Mouse (Mus musculus) forebrain, embryonic 13.5 days (tissue): ENCODE data around the gene Gpld1. TPM values are rescaled to one million over a fixed set of nuclear protein-coding genes. Genes with fewer than 3 reads are reported as not detected.
"Not testable (repeated sequence)": the region's sequence is repeated elsewhere in the genome, so short reads cannot be mapped to it uniquely, and the experiment has no call there.

Source experiments
- ATAC-seq: fragments of 200-750 bp; cut with Nextera tagmentation; 2 replicates; pipeline ENCODE4 v1.8.0; 2017
- H3K27ac ChIP-seq: fragments of 300-500 bp; sonication (generic); 2 replicates; pipeline ENCODE4 v1.5.1; 2015; ENCODE audit warnings: inconsistent platforms, mild to moderate bottlenecking, moderate library complexity
- H3K27me3 ChIP-seq: fragments of 300-500 bp; sonication (generic); 2 replicates; pipeline ENCODE4 v1.6.1; 2015; ENCODE audit warnings: mild to moderate bottlenecking, inconsistent platforms
- H3K36me3 ChIP-seq: fragments of 300-500 bp; sonication (generic); 2 replicates; pipeline ENCODE4 v1.6.1; 2015; ENCODE audit warnings: mild to moderate bottlenecking, inconsistent platforms; ENCODE audit not compliant: poor library complexity, severe bottlenecking
- H3K4me1 ChIP-seq: fragments of 300-500 bp; sonication (generic); 2 replicates; pipeline ENCODE4 v1.6.1; 2015; ENCODE audit warnings: inconsistent platforms
- H3K4me2 ChIP-seq: fragments of 300-500 bp; sonication (generic); 2 replicates; pipeline ENCODE4 v1.6.1; 2015; ENCODE audit warnings: inconsistent platforms, mild to moderate bottlenecking, moderate library complexity
- H3K4me3 ChIP-seq: fragments of 300-500 bp; sonication (generic); 2 replicates; pipeline ENCODE4 v1.5.1; 2015; ENCODE audit warnings: mild to moderate bottlenecking, inconsistent platforms
- H3K9ac ChIP-seq: fragments of 300-500 bp; sonication (generic); 2 replicates; pipeline ENCODE4 v1.6.1; 2015; ENCODE audit warnings: mild to moderate bottlenecking, inconsistent platforms
- H3K9me3 ChIP-seq: fragments of 300-500 bp; sonication (generic); replicated peaks from 2 replicates; pipeline ENCODE4 v1.6.1; 2016; ENCODE audit warnings: inconsistent platforms
- WGBS: fragments of 180-500 bp; shearing (Covaris S2); methylation state at CpG from one replicate; pipeline ENCODE4 v1.1.7; 2015; 5-methylcytosine and 5-hydroxymethylcytosine counted together
- polyA plus RNA-seq: library from polyadenylated mRNA; unstranded; fragments of >200 nt; fragmentation: Nextera tagmentation; extraction: Ambion mirVana; gene quantifications from 2 replicates; pipeline ENCODE4 v1.2.1, GENCODE M21; 2015

Gpld1 gene
- polyA plus RNA-seq, 1 experiment from 2014 or later: 0.27 TPM

DNA sequence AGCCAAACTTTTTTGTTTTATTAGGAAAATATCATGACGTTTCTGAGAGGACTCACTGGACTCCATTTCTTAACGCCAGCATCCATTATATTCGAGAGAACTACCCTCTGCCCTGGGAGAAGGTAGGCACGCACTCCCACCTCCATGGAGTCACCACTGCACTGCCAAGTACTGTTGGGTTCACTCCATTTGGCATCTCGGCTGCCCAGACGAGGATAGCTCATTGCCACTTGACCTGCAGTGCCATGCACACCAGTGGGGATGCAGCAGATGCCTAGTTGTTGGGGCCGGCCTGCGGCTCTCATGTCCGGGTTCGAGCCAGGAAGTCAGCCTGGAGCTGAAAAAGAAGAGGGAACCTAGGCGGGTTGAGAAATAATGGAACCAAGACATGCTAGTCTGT is 12.1 kb downstream of the Gpld1 start:
- Histone ChIP-seq H3K4me1 (no peaks in the 10 kb centered on the region), H3K4me2 (no peak overlapping the region), H3K36me3 (no peaks in the 10 kb centered on the region), H3K9ac (no peak overlapping the region), H3K4me3 (no peak overlapping the region), H3K9me3 (no peaks in the 10 kb centered on the region), H3K27ac (no peak overlapping the region), H3K27me3 (no peaks in the 10 kb centered on the region)
- no peak for ATAC-seq
- 61% methylated on average over 11 of the region's 11 CpGs for WGBS

- Histone ChIP-seq H3K27ac (no peak overlapping the region), H3K36me3 (no peaks in the 10 kb centered on the region), H3K9me3 (no peaks in the 10 kb centered on the region), H3K27me3 (no peaks in the 10 kb centered on the region), H3K4me2 (no peak overlapping the region), H3K4me3 (no peak overlapping the region), H3K4me1 (no peaks in the 10 kb centered on the region), H3K9ac (no peak overlapping the region)
- WGBS: 25% methylated on average over 10 of the region's 10 CpGs
- no peak for ATAC-seq
These were observed 12.5 kb downstream of the Gpld1 start for GRCm38 (mm10) chr13:24955500-24955899.

DNA sequence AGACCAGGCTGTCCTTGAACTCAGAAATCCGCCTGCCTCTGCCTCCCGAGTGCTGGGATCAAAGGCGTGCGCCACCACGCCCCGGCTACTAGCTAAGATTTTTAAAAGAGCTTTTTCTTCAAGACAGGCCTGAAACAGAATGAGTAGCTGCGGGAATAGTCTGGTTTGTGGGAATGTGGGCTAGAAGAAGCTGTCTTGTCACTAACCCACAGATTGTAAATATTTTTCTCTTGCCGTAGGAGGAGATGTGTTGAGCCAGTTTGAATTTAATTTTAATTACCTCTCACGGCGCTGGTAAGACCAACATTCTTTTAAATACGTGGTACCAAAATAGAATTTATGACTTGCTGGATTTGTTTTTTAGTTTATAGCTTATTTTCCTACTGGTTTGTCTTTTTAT is 15.7 kb downstream of the Gpld1 start:
- no peak for ATAC-seq
- 94% methylated on average over 11 of the region's 11 CpGs for WGBS
- no peaks in the 10 kb centered on the region for H3K9me3 ChIP-seq

DNA sequence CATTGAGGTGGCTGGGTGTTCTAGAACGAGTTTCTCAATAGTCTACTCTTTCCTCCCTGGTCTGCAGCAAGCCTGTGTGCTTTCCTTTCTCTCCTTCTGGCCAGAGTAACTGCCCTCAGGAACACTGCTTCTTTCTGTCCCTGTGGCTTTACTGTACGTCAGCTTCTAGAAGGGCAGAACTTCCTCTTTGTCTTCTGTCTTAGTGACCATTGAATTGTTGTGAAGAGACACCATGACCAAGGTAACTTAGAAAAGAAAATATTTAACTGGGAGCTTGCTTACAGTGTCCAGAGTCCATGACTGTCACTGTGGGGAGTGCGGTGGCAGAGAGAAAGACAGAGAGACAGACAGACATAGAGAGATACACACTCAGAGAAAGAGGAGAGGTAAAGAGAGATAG is 17.1 kb downstream of the Gpld1 start:
- H3K9ac ChIP-seq: no peak overlapping the region
- H3K4me1 ChIP-seq: no peaks in the 10 kb centered on the region
- 91% methylated on average over 3 of the region's 3 CpGs for WGBS
- H3K4me2 ChIP-seq: no peak overlapping the region
- H3K4me3 ChIP-seq: no peak overlapping the region
- ATAC-seq: no peak
- no peaks in the 10 kb centered on the region for H3K9me3 ChIP-seq
- no peaks in the 10 kb centered on the region for H3K27me3 ChIP-seq
- H3K27ac ChIP-seq: no peak overlapping the region
- H3K36me3 ChIP-seq: no peaks in the 10 kb centered on the region

More for the DNA sequence above, 15.7 kb downstream of the Gpld1 start:
- H3K36me3 ChIP-seq: no peaks in the 10 kb centered on the region
- no peak overlapping the region for H3K9ac ChIP-seq
- H3K4me2 ChIP-seq: no peak overlapping the region
- H3K27me3 ChIP-seq: no peaks in the 10 kb centered on the region
- no peak overlapping the region for H3K27ac ChIP-seq
- no peak overlapping the region for H3K4me3 ChIP-seq
- H3K4me1 ChIP-seq: no peaks in the 10 kb centered on the region

GRCm38 (mm10) chr13:24962119-24962518 is 19.2 kb downstream of the Gpld1 start:
- Histone ChIP-seq H3K9me3 (no peaks in the 10 kb centered on the region), H3K9ac (no peak overlapping the region), H3K4me1 (no peaks in the 10 kb centered on the region), H3K4me3 (no peak overlapping the region), H3K27me3 (no peaks in the 10 kb centered on the region), H3K4me2 (no peak overlapping the region), H3K27ac (no peak overlapping the region), H3K36me3 (no peaks in the 10 kb centered on the region)
- no peak for ATAC-seq
- WGBS: 86% methylated on average over 8 of the region's 8 CpGs

DNA sequence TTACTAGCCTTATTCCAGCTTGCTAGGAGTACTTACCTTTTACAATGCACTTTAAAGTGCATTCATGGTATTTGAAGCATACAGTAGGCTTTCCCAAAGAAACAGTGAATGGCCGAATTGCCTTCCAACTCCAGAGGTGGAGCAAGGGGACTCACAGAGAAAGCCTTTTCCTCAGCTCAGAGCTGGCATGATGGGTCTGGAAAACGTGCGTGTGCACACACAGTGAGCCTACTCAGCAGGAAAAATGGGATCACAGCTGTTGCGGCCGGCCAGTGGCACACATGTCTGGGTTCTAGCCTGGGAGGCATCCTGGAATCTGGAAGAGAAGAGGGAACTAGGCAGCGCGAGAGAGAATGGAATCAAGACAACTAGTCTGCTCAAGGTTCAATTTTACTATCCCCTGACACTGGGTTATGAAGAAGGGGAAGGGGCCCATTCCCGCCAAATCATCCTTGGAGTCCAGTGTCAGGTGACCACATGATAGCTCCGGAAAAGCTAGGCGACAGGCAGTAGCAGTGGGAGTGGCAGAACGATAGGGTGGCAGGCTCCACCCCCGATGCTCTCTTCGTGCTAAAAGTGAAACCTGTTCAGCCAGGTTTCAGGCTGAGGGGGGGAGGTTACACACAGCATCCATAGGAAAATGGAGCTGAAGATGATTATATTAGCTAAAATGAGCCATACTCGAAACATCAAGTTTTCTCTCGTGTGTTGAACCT is 22.3 kb downstream of the Gpld1 start:
- Histone ChIP-seq H3K27ac (no peak overlapping the region), H3K9ac (peak overlapping the region; percentile 23; the same call in 1 of the 2 replicates), H3K36me3 (no peaks in the 10 kb centered on the region), H3K4me3 (peak overlapping the region; percentile 30), H3K4me2 (peak overlapping the region; percentile 57), H3K27me3 (no peaks in the 10 kb centered on the region), H3K4me1 (no peaks in the 10 kb centered on the region), H3K9me3 (no peaks in the 10 kb centered on the region)
- ATAC-seq: no peak
- 25% methylated on average over 15 of the region's 15 CpGs for WGBS

DNA sequence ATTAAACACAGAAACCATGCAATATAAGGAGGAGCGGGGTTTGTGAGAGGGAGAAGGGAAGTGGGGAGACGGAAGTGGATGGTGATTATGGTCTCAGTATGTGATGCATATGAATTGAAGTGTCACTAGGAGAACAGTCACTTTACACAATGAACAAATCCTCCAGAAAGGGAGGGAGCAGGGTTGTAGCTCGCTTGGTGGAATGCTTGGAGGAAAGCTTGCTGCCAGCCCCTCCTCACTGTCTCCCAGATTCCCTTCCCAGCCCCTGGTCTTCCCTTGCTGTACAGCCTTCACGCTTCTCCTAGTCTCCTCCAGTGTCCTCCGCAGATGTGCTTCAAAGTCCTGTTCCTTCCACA is 22.9 kb downstream of the Gpld1 start:
- Histone ChIP-seq H3K36me3 (no peaks in the 10 kb centered on the region), H3K27ac (no peak overlapping the region), H3K9me3 (no peaks in the 10 kb centered on the region), H3K9ac (0 out of 2 replicates have a peak overlapping the region, but pooled peaks have one; percentile 23), H3K4me3 (peak overlapping the region; percentile 30), H3K27me3 (no peaks in the 10 kb centered on the region), H3K4me1 (no peaks in the 10 kb centered on the region), H3K4me2 (peak overlapping the region; percentile 57)
- ATAC-seq: peak; percentile 27; the same call in 1 of the 2 replicates
- WGBS: 36% methylated on average over 5 of the region's 5 CpGs

DNA sequence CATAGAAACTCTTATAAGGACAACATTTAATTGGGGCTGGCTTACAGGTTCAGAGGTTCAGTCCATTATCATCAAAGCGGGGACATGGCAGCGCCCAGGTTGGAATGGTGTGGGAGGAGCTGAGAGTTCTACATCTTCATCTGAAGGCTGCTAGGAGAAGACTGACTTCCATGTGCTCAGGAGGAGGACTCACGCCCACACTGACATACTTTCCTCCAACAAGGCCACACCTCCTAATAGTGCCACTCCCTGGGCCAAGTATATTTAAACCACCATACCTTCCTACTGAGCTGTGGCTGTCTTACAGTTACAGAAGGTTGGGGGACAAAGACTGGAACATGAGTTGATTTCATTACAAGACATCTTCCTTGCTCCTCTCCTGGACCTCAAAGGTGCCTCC is 28.8 kb downstream of the Gpld1 start:
- not testable (repeated sequence) for H3K4me1 ChIP-seq, H3K4me3 ChIP-seq, H3K27ac ChIP-seq, H3K4me2 ChIP-seq, H3K9ac ChIP-seq, ATAC-seq, H3K36me3 ChIP-seq, H3K9me3 ChIP-seq, H3K27me3 ChIP-seq
- 96% methylated on average over 3 of the region's 3 CpGs for WGBS

DNA sequence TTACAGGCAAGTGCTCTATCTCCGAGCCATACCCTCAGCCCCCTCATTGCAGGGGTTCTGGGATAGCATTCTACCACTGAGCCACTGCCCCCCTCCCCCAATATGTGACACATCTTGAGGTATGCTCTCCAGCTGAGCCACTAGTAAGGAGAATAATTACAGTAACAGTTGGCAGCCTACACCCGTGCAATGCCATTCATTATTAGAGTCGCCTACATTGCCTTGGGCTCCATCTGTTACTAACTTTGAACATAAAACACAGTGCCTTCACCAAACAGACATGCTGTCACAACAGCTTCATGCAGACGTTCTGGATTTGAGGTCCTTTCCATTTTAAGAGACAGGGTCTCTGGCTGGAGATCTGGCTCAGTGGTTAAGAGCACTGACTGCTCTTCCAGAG is 33.4 kb downstream of the Gpld1 start:
- no peaks in the 10 kb centered on the region for H3K27me3 ChIP-seq
- no peak overlapping the region for H3K27ac ChIP-seq
- H3K4me1 ChIP-seq: no peaks in the 10 kb centered on the region
- H3K36me3 ChIP-seq: no peaks in the 10 kb centered on the region
- 58% methylated on average over 4 of the region's 4 CpGs for WGBS
- H3K4me2 ChIP-seq: no peak overlapping the region
- no peak overlapping the region for H3K9ac ChIP-seq
- no peak overlapping the region for H3K4me3 ChIP-seq
- no peaks in the 10 kb centered on the region for H3K9me3 ChIP-seq
- ATAC-seq: peak; percentile 82

DNA sequence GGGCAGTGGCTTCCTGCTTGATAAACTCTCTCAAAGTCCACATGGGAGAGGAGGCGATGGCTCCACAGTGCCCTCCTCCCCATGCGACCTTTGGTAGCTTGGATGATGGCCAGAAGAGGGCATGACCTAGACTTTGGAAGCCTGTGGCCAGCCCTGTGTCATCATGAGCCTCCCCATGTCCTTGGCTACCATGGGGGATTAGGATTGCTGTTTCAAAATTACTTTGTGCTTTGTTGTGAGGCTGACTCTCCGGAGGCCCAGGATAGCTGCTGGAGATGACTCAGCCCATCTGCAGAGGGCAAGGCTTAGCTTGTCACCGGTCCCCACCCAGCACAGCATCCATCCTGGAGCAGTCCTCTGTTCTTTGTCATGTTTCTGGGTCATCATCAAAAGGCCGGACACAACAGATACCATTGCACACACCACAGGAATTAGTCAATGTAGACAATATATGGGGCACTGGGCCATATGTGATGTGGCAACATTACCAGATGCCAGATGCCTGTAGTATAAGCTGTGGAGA is 34.9 kb downstream of the Gpld1 start:
- no peak overlapping the region for H3K27ac ChIP-seq
- 90% methylated on average over 5 of the region's 5 CpGs for WGBS
- H3K9me3 ChIP-seq: no peaks in the 10 kb centered on the region
- H3K27me3 ChIP-seq: no peaks in the 10 kb centered on the region
- no peaks in the 10 kb centered on the region for H3K36me3 ChIP-seq
- no peak overlapping the region for H3K4me3 ChIP-seq
- ATAC-seq: no peak
- H3K4me1 ChIP-seq: no peaks in the 10 kb centered on the region
- no peak overlapping the region for H3K4me2 ChIP-seq
- no peak overlapping the region for H3K9ac ChIP-seq

GRCm38 (mm10) chr13:24981031-24981430 is 38.1 kb downstream of the Gpld1 start:
- H3K4me3 ChIP-seq: no peak overlapping the region
- no peak overlapping the region for H3K4me2 ChIP-seq
- no peak overlapping the region for H3K27ac ChIP-seq
- no peak overlapping the region for H3K9ac ChIP-seq
- no peaks in the 10 kb centered on the region; the same call in 1 of the 2 replicates for H3K36me3 ChIP-seq
- no peaks in the 10 kb centered on the region for H3K9me3 ChIP-seq
- no peaks in the 10 kb centered on the region for H3K27me3 ChIP-seq
- peaks cover 4% of the 10 kb centered on the region; the same call in 1 of the 2 replicates for H3K4me1 ChIP-seq
- WGBS: 93% methylated on average over 6 of the region's 6 CpGs
- no peak for ATAC-seq

- peaks cover 4% of the 10 kb centered on the region; the same call in 1 of the 2 replicates for H3K4me1 ChIP-seq
- ATAC-seq: peak; percentile 49; the same call in 1 of the 2 replicates
- no peaks in the 10 kb centered on the region for H3K27me3 ChIP-seq
- no peak overlapping the region for H3K4me2 ChIP-seq
- H3K36me3 ChIP-seq: peaks cover 14% of the 10 kb centered on the region
- no peak overlapping the region for H3K9ac ChIP-seq
- no peak overlapping the region for H3K4me3 ChIP-seq
- H3K27ac ChIP-seq: no peak overlapping the region
- 33% methylated on average over 2 of the region's 2 CpGs for WGBS
- no peaks in the 10 kb centered on the region for H3K9me3 ChIP-seq
These were observed 42.5 kb downstream of the Gpld1 start for GRCm38 (mm10) chr13:24985435-24985834.

DNA sequence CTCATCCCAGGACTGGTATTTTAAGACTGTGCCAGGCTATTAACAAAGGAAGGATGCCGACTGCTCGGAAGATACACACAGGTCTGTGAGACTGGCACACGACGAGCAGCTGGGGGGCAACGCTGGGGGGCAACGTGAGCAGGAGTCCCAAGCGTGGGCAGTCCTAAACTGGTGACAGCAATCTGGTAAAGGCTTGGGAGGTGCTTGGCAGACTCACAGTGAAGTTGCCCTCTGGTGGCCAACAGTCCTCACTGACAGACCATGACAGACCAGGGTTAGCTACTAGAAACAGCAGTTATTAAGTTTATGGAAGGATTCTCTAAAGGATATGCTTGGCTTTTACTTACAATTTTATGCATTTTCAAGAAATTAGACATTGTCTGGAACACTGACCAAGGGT is 45.4 kb downstream of the Gpld1 start:
- H3K9me3 ChIP-seq: no peaks in the 10 kb centered on the region
- H3K27me3 ChIP-seq: no peaks in the 10 kb centered on the region
- no peak overlapping the region for H3K27ac ChIP-seq
- H3K4me1 ChIP-seq: peaks cover 4% of the 10 kb centered on the region; the same call in 1 of the 2 replicates
- ATAC-seq: peak; percentile 78
- H3K9ac ChIP-seq: no peak overlapping the region
- 44% methylated on average over 7 of the region's 7 CpGs for WGBS
- H3K4me2 ChIP-seq: no peak overlapping the region
- H3K4me3 ChIP-seq: no peak overlapping the region
- peaks cover 37% of the 10 kb centered on the region for H3K36me3 ChIP-seq
